Mouse (Mus musculus): ENCODE measurements around the gene Bbs9. TPM values are rescaled to one million over a fixed set of nuclear protein-coding genes. Genes with fewer than 3 reads are reported as not detected.

Gene Bbs9
- polyA plus RNA-seq, 1 experiment, result 14.3 TPM

Other genes with a start within 250 kb of the Bbs9 start
- 1.3 and 1.7 TPM in 2 replicates for gene Zfp599, start 215.8 kb upstream of the Bbs9 start, polyA plus RNA-seq (2012; rRNA removed)
- 17.6 and 21.3 TPM in 2 replicates for gene Zfp810, start 168.1 kb upstream of the Bbs9 start, polyA plus RNA-seq (2012; rRNA removed)
- 7.5 and 7.9 TPM in 2 replicates for gene Anln, start 86.5 kb upstream of the Bbs9 start, polyA plus RNA-seq (2012; rRNA removed)
- gene 9530077C05Rik, start 64.2 kb upstream of the Bbs9 start, polyA plus RNA-seq (2012; rRNA removed), result 8.8 TPM in 2 replicates
- not detected in 2 replicates for gene Gm17545, start 21.4 kb upstream of the Bbs9 start, polyA plus RNA-seq (2012; rRNA removed)
- 57.3 and 73.6 TPM in 2 replicates for gene Rp9, start 6.0 kb upstream of the Bbs9 start, polyA plus RNA-seq (2012; rRNA removed)

All from frontal cortex, adult 2 months (tissue).